Mouse (Mus musculus): ENCODE measurements at regions not wholly inside any gene's neighbourhood (a gene's known extent, or its start where the extent isn't known, plus 50 kb on each side); places are given as distances from the start of the nearest gene placed in this dataset.

DNA sequence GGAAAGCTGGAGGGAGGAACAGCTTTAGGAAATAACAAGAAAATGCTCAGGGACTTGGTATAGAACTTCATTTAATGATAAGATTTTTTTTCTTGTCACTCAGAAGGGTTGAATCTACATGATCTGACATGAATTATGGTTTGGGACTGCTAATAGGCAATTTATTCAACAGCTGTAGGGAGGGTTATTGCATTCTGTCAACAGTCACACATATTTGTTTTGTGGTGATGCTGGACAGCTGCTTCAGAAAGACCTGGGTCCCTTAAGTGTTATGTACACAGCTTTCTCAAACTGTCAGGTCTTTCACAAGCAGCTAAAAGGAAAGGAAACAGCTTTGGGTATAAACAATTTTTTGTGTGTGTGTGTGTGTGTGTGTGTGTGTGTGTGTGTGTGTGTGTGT, 101.0 kb upstream of the Mtpn start:
- TF ChIP-seq CTCF (IDR thresholded peaks at IDR 0.05; ENCODE audit: low read depth), result no peak
- TF ChIP-seq EP300 (IDR thresholded peaks at IDR 0.05; ENCODE audit: low read depth), result no peak
